Mouse (Mus musculus) small intestine, adult 2 months (tissue): ENCODE measurements at regions not wholly inside any gene's neighbourhood (a gene's known extent, or its start where the extent isn't known, plus 50 kb on each side); places are given as distances from the start of the nearest gene placed in this dataset.
"Not testable (repeated sequence)": the region's sequence is repeated elsewhere in the genome, so short reads cannot be mapped to it uniquely, and the experiment has no call there.

Experiments
- CTCF ChIP-seq: fragments of 200-500 bp; IDR thresholded peaks from 2 replicates; pipeline ENCODE4 v1.5.1; 2012; ENCODE audit warnings: low read depth, mild to moderate bottlenecking, control low read depth, inconsistent platforms, low read length, moderate library complexity, mixed read lengths; ENCODE audit not compliant: insufficient replicate concordance, insufficient read length; ENCODE audit errors: extremely low read depth
- POLR2A ChIP-seq: fragments of 200-500 bp; IDR thresholded peaks from 2 replicates; pipeline ENCODE4 v1.6.1; 2012; ENCODE audit warnings: low read depth, mild to moderate bottlenecking, control low read depth, inconsistent platforms, low read length, moderate library complexity

DNA sequence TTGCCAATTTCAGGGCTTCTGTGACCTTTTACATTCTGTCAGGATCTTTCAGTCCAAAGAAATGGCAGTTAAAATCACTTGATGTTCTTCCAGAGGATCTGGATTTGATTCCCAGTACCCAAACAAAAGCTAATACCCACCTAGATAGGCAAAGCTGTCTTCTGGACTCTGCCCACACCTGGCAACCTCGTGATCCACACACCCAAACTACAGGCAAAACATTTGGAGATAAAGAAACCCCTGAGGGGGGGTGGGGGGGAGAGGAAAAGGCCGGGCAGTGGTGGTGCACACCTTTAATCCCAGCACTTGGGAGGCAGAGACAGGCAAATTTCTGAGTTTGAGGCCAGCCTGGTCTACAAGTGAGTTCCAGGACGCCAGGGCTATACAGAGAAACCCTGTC is 160.1 kb upstream of the Gdi2 start:
- not testable (repeated sequence) for TF ChIP-seq CTCF, POLR2A
